Mouse (Mus musculus): ENCODE measurements around the gene H2-DMb1. TPM values are rescaled to one million over a fixed set of nuclear protein-coding genes. Genes with fewer than 3 reads are reported as not detected.

The H2-DMb1 gene
- polyA plus RNA-seq, 1 experiment: 4.5 TPM

GRCm38 (mm10) chr17:34186885-34187260, 34.0 kb downstream of the H2-DMb1 start:
- H3K4me1 ChIP-seq (ENCODE audit: control insufficient read depth, insufficient read depth, low read length): no peaks in the 10 kb centered on the region
- TF ChIP-seq CTCF (IDR thresholded peaks at IDR 0.05; ENCODE audit: extremely low read depth, insufficient read depth, low read length) (no peak), POLR2A (IDR thresholded peaks at IDR 0.05; ENCODE audit: extremely low read depth, insufficient read depth, low read length) (no peak)
- H3K27ac ChIP-seq (ENCODE audit: insufficient read depth, low read length): no peak overlapping the region
- H3K4me3 ChIP-seq (ENCODE audit: insufficient read depth, low read length): peak overlapping the region; percentile 74

DNA sequence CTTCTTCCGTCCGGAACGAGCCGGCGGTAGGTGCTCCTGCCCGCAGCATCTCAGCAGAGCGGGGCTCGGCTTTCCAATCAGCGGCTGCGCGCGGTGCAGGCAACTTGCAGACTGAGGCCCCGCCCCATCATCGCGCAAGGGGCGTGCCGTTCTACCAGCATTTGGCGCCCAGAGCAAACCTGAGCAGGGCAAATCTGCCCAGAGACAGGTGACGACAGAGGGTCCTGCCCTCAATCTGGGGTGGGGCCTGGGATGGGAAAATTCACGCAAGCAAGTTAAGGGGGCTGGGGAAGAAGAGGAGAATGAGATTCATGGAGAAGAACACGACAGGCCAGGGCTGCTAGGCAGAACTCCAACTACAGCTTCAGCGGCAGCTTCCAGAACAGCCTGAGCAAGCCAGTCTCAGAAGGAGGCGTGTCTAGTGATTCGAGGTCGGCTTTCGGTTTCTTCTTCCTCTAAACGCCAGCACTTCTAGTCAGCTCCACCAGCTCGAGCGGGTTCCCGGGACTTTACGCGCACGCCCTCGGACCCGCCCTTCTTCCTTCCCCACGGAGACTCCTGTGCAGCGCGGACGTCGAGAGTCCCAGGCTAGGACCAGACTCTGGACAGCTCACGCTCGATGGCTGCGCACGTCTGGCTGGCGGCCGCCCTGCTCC, 34.5 kb downstream of the H2-DMb1 start, which contains the start of the genes Tap1 and Psmb9:
Tap1 (plus strand) TSS at position 293 of the 656 bp plus-strand sequence.
Psmb9 (minus strand) TSS at position 504 of the 656 bp plus-strand sequence.
- H3K27ac ChIP-seq (ENCODE audit: insufficient read depth, low read length): 0 out of 2 replicates have a peak within 1 kb of the TSS, but pooled peaks have one; percentile 16
- no peak for TF ChIP-seq POLR2A (IDR thresholded peaks at IDR 0.05; ENCODE audit: extremely low read depth, insufficient read depth, low read length)
- no peak for TF ChIP-seq CTCF (IDR thresholded peaks at IDR 0.05; ENCODE audit: extremely low read depth, insufficient read depth, low read length)
- peak within 1 kb of the TSS; percentile 74 for H3K4me3 ChIP-seq (ENCODE audit: insufficient read depth, low read length)

GRCm38 (mm10) chr17:34188010-34188409, 35.1 kb downstream of the H2-DMb1 start:
- no peak for TF ChIP-seq POLR2A (IDR thresholded peaks at IDR 0.05; ENCODE audit: extremely low read depth, insufficient read depth, low read length)
- no peak for TF ChIP-seq CTCF (IDR thresholded peaks at IDR 0.05; ENCODE audit: extremely low read depth, insufficient read depth, low read length)
- H3K4me3 ChIP-seq (ENCODE audit: insufficient read depth, low read length): peak overlapping the region; percentile 74; the same call in 1 of the 2 replicates
- H3K27ac ChIP-seq (ENCODE audit: insufficient read depth, low read length): 0 out of 2 replicates have a peak overlapping the region, but pooled peaks have one; percentile 16

More for the DNA sequence above, 34.5 kb downstream of the H2-DMb1 start, which contains the start of the genes Tap1 and Psmb9:
- H3K4me1 ChIP-seq (ENCODE audit: control insufficient read depth, insufficient read depth, low read length): no peaks in the 10 kb centered on the region

GRCm38 (mm10) chr17:34188986-34189385, 36.1 kb downstream of the H2-DMb1 start:
- no peaks in the 10 kb centered on the region for H3K4me1 ChIP-seq (ENCODE audit: control insufficient read depth, insufficient read depth, low read length)
- no peak for TF ChIP-seq POLR2A (IDR thresholded peaks at IDR 0.05; ENCODE audit: extremely low read depth, insufficient read depth, low read length)
- no peak for TF ChIP-seq CTCF (IDR thresholded peaks at IDR 0.05; ENCODE audit: extremely low read depth, insufficient read depth, low read length)
- H3K4me3 ChIP-seq (ENCODE audit: insufficient read depth, low read length): no peak overlapping the region
- no peak overlapping the region for H3K27ac ChIP-seq (ENCODE audit: insufficient read depth, low read length)

More at GRCm38 (mm10) chr17:34188010-34188409, 35.1 kb downstream of the H2-DMb1 start:
- no peaks in the 10 kb centered on the region for H3K4me1 ChIP-seq (ENCODE audit: control insufficient read depth, insufficient read depth, low read length)

- Histone ChIP-seq H3K27ac (ENCODE audit: insufficient read depth, low read length) (no peak overlapping the region), H3K4me3 (ENCODE audit: insufficient read depth, low read length) (no peak overlapping the region), H3K4me1 (ENCODE audit: control insufficient read depth, insufficient read depth, low read length) (no peaks in the 10 kb centered on the region)
- TF ChIP-seq CTCF (IDR thresholded peaks at IDR 0.05; ENCODE audit: extremely low read depth, insufficient read depth, low read length) (no peak), POLR2A (IDR thresholded peaks at IDR 0.05; ENCODE audit: extremely low read depth, insufficient read depth, low read length) (no peak)
Measured at GRCm38 (mm10) chr17:34192852-34193251, 40.0 kb downstream of the H2-DMb1 start.

DNA sequence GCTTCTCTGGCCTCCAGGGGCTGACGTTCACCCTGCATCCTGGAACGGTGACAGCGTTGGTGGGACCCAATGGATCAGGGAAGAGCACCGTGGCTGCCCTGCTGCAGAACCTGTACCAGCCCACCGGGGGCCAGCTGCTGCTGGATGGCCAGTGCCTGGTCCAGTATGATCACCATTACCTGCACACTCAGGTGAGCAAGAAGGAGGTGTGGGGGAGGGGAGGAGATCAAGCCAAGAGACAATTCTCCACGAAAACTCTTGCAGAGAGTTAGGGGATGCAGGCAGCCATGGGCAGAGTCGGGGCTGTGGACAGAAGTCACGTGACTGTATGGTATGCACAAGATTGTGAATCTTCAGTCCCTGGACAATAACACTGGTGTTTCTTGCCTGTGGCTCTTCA, 40.6 kb downstream of the H2-DMb1 start:
- no peaks in the 10 kb centered on the region for H3K4me1 ChIP-seq (ENCODE audit: control insufficient read depth, insufficient read depth, low read length)
- no peak for TF ChIP-seq CTCF (IDR thresholded peaks at IDR 0.05; ENCODE audit: extremely low read depth, insufficient read depth, low read length)
- TF ChIP-seq POLR2A (IDR thresholded peaks at IDR 0.05; ENCODE audit: extremely low read depth, insufficient read depth, low read length): no peak
- H3K4me3 ChIP-seq (ENCODE audit: insufficient read depth, low read length): no peak overlapping the region
- H3K27ac ChIP-seq (ENCODE audit: insufficient read depth, low read length): no peak overlapping the region

GRCm38 (mm10) chr17:34194723-34195122, 41.9 kb downstream of the H2-DMb1 start:
- no peak overlapping the region for H3K4me3 ChIP-seq (ENCODE audit: insufficient read depth, low read length)
- H3K27ac ChIP-seq (ENCODE audit: insufficient read depth, low read length): no peak overlapping the region
- no peak for TF ChIP-seq POLR2A (IDR thresholded peaks at IDR 0.05; ENCODE audit: extremely low read depth, insufficient read depth, low read length)
- TF ChIP-seq CTCF (IDR thresholded peaks at IDR 0.05; ENCODE audit: extremely low read depth, insufficient read depth, low read length): no peak
- no peaks in the 10 kb centered on the region; the same call in 1 of the 2 replicates for H3K4me1 ChIP-seq (ENCODE audit: control insufficient read depth, insufficient read depth, low read length)

- Histone ChIP-seq H3K4me1 (ENCODE audit: control insufficient read depth, insufficient read depth, low read length) (no peaks in the 10 kb centered on the region; the same call in 1 of the 2 replicates), H3K4me3 (ENCODE audit: insufficient read depth, low read length) (no peak overlapping the region), H3K27ac (ENCODE audit: insufficient read depth, low read length) (no peak overlapping the region)
- TF ChIP-seq CTCF (IDR thresholded peaks at IDR 0.05; ENCODE audit: extremely low read depth, insufficient read depth, low read length) (no peak), POLR2A (IDR thresholded peaks at IDR 0.05; ENCODE audit: extremely low read depth, insufficient read depth, low read length) (no peak)
Measured at GRCm38 (mm10) chr17:34196491-34196890, 43.6 kb downstream of the H2-DMb1 start.

- Histone ChIP-seq H3K4me3 (ENCODE audit: insufficient read depth, low read length) (peak within 1 kb of the TSS; percentile 40), H3K27ac (ENCODE audit: insufficient read depth, low read length) (no peak within 1 kb of the TSS), H3K4me1 (ENCODE audit: control insufficient read depth, insufficient read depth, low read length) (no peaks in the 10 kb centered on the region; the same call in 1 of the 2 replicates)
- TF ChIP-seq CTCF (IDR thresholded peaks at IDR 0.05; ENCODE audit: extremely low read depth, insufficient read depth, low read length) (no peak), POLR2A (IDR thresholded peaks at IDR 0.05; ENCODE audit: extremely low read depth, insufficient read depth, low read length) (no peak)
Measured at GRCm38 (mm10) chr17:34196941-34197894, 44.3 kb downstream of the H2-DMb1 start, which contains the start of gene Psmb8. TSS of gene Psmb8 (plus strand) at chr17:34197721.

Data from cortical plate, adult 2 months (tissue).